Mouse (Mus musculus) hindbrain, embryonic 14.5 days (tissue): ENCODE data around the gene Tmem234. TPM values are rescaled to one million over a fixed set of nuclear protein-coding genes. Genes with fewer than 3 reads are reported as not detected.

Experiments
- ATAC-seq: fragments of 200-750 bp; cut with Nextera tagmentation; 2 replicates; pipeline ENCODE4 v1.8.0; 2017; ENCODE audit warnings: moderate number of reproducible peaks, mild to moderate bottlenecking, moderate TSS enrichment, moderate library complexity; ENCODE audit not compliant: low FRiP score
- DNase-seq: peaks from one replicate; pipeline ENCODE4 v3.0.0-alpha.2; 2015; ENCODE audit warnings: low spot score
- H3K27ac ChIP-seq: fragments of 300-500 bp; sonication (generic); 2 replicates; pipeline ENCODE4 v1.5.1; 2014; ENCODE audit warnings: mild to moderate bottlenecking, moderate library complexity
- H3K27me3 ChIP-seq: fragments of 300-500 bp; sonication (generic); 2 replicates; pipeline ENCODE4 v1.6.1; 2014; ENCODE audit warnings: mild to moderate bottlenecking, low read length, mixed read lengths; ENCODE audit not compliant: control insufficient read depth, insufficient read depth
- H3K36me3 ChIP-seq: fragments of 300-500 bp; sonication (generic); replicated peaks from 2 replicates; pipeline ENCODE4 v1.6.1; 2014; ENCODE audit not compliant: control insufficient read depth, insufficient read depth
- H3K4me1 ChIP-seq: fragments of 300-500 bp; sonication (generic); replicated peaks from 2 replicates; pipeline ENCODE4 v1.6.1; 2014; ENCODE audit warnings: antibody characterized with exemption, low read length, mixed read lengths; ENCODE audit not compliant: control insufficient read depth, insufficient read depth
- H3K4me2 ChIP-seq: fragments of 300-500 bp; sonication (generic); replicated peaks from 2 replicates; pipeline ENCODE4 v1.6.1; 2014; ENCODE audit warnings: mild to moderate bottlenecking, moderate library complexity
- H3K4me3 ChIP-seq: fragments of 300-500 bp; sonication (generic); replicated peaks from 2 replicates; pipeline ENCODE4 v1.5.1; 2014; ENCODE audit warnings: mild to moderate bottlenecking, low read length
- H3K9ac ChIP-seq: fragments of 300-500 bp; sonication (generic); 2 replicates; pipeline ENCODE4 v1.6.1; 2014
- H3K9me3 ChIP-seq: fragments of 300-500 bp; sonication (generic); 2 replicates; pipeline ENCODE4 v1.6.1; 2016; ENCODE audit warnings: low read length; ENCODE audit not compliant: control insufficient read depth
- WGBS: fragments of 180-500 bp; shearing (Covaris S2); extraction: QIAGEN DNeasy Blood & Tissue Kit; methylation state at CpG from one replicate; pipeline ENCODE4 v1.1.7; 2014; 5-methylcytosine and 5-hydroxymethylcytosine counted together
- polyA plus RNA-seq: library from polyadenylated mRNA; unstranded; fragments of >200 nt; fragmentation: Nextera tagmentation; extraction: Ambion mirVana; gene quantifications from 2 replicates; pipeline ENCODE4 v1.2.1, GENCODE M21; 2014

The Tmem234 gene
- polyA plus RNA-seq, 1 experiment from 2014 or later: 188 TPM

- ATAC-seq: peak; percentile 93
- peak overlapping the region; percentile 66 for H3K9ac ChIP-seq
- H3K9me3 ChIP-seq: no peaks in the 10 kb centered on the region
- peak overlapping the region; percentile 82 for H3K4me2 ChIP-seq
- peak overlapping the region; percentile 94 for H3K27ac ChIP-seq
- H3K27me3 ChIP-seq: no peaks in the 10 kb centered on the region
- H3K4me3 ChIP-seq: peak overlapping the region; percentile 49
- peaks cover 32% of the 10 kb centered on the region for H3K4me1 ChIP-seq
- under 1% methylated on average over 18 of the region's 18 CpGs for WGBS
- peaks cover 36% of the 10 kb centered on the region for H3K36me3 ChIP-seq
- DNase-seq: peak; percentile 84
These were observed 24.0 kb downstream of the Tmem234 start for GRCm38 (mm10) chr4:129624281-129625028.

- WGBS: 0% methylated on average over 6 of the region's 6 CpGs
- DNase-seq: peak; percentile 65
- Histone ChIP-seq H3K27me3 (no peaks in the 10 kb centered on the region), H3K36me3 (peaks cover 42% of the 10 kb centered on the region), H3K4me3 (peak overlapping the region; percentile 49), H3K9ac (peak overlapping the region; percentile 48), H3K4me2 (peak overlapping the region; percentile 82), H3K27ac (peak overlapping the region; percentile 94), H3K4me1 (peaks cover 32% of the 10 kb centered on the region), H3K9me3 (no peaks in the 10 kb centered on the region)
- ATAC-seq: no peak
These were observed 24.5 kb downstream of the Tmem234 start for GRCm38 (mm10) chr4:129625029-129625370.

GRCm38 (mm10) chr4:129625496-129625895 is 25.0 kb downstream of the Tmem234 start:
- H3K27me3 ChIP-seq: no peaks in the 10 kb centered on the region
- H3K9ac ChIP-seq: peak overlapping the region; percentile 48
- 46% methylated on average over 4 of the region's 4 CpGs for WGBS
- H3K36me3 ChIP-seq: peaks cover 47% of the 10 kb centered on the region
- H3K4me3 ChIP-seq: no peak overlapping the region; the same call in 1 of the 2 replicates
- peak overlapping the region; percentile 82 for H3K4me2 ChIP-seq
- H3K9me3 ChIP-seq: no peaks in the 10 kb centered on the region
- no peak for ATAC-seq
- H3K27ac ChIP-seq: peak overlapping the region; percentile 94
- no peak for DNase-seq
- H3K4me1 ChIP-seq: peaks cover 32% of the 10 kb centered on the region

- Histone ChIP-seq H3K9ac (no peak overlapping the region), H3K9me3 (no peaks in the 10 kb centered on the region), H3K27ac (no peak overlapping the region), H3K36me3 (peaks cover 52% of the 10 kb centered on the region), H3K27me3 (no peaks in the 10 kb centered on the region), H3K4me3 (no peak overlapping the region), H3K4me1 (peaks cover 32% of the 10 kb centered on the region), H3K4me2 (no peak overlapping the region)
- WGBS: 73% methylated on average over 6 of the region's 6 CpGs
- no peak for ATAC-seq
- DNase-seq: no peak
These were observed 25.6 kb downstream of the Tmem234 start for GRCm38 (mm10) chr4:129626035-129626434.

- DNase-seq (no peak), ATAC-seq (no peak)
- Histone ChIP-seq H3K36me3 (peaks cover 100% of the 10 kb centered on the region), H3K9me3 (no peaks in the 10 kb centered on the region), H3K4me3 (no peak overlapping the region), H3K4me2 (no peak overlapping the region), H3K9ac (no peak overlapping the region), H3K27me3 (no peaks in the 10 kb centered on the region), H3K27ac (no peak overlapping the region), H3K4me1 (no peaks in the 10 kb centered on the region)
- 66% methylated on average over 4 of the region's 4 CpGs for WGBS
These were observed 30.5 kb downstream of the Tmem234 start for GRCm38 (mm10) chr4:129630944-129631343.

- DNase-seq (no peak), ATAC-seq (no peak)
- no peak overlapping the region for H3K9ac ChIP-seq
- H3K36me3 ChIP-seq: peaks cover 100% of the 10 kb centered on the region
- H3K9me3 ChIP-seq: no peaks in the 10 kb centered on the region
- H3K4me2 ChIP-seq: no peak overlapping the region
- H3K27ac ChIP-seq: no peak overlapping the region
- no peaks in the 10 kb centered on the region for H3K4me1 ChIP-seq
- WGBS: 94% methylated on average over 12 of the region's 12 CpGs
- no peak overlapping the region for H3K4me3 ChIP-seq
- H3K27me3 ChIP-seq: no peaks in the 10 kb centered on the region
These were observed 31.4 kb downstream of the Tmem234 start for GRCm38 (mm10) chr4:129631867-129632266.

- Histone ChIP-seq H3K27ac (no peak overlapping the region), H3K4me1 (peaks cover 9% of the 10 kb centered on the region; the same call in 1 of the 2 replicates), H3K9me3 (no peaks in the 10 kb centered on the region), H3K4me2 (no peak overlapping the region), H3K27me3 (no peaks in the 10 kb centered on the region), H3K36me3 (peaks cover 98% of the 10 kb centered on the region), H3K9ac (no peak overlapping the region), H3K4me3 (no peak overlapping the region)
- no peak for DNase-seq
- 96% methylated on average over 6 of the region's 6 CpGs for WGBS
- ATAC-seq: no peak
These were observed 33.4 kb downstream of the Tmem234 start for GRCm38 (mm10) chr4:129633852-129634251.

GRCm38 (mm10) chr4:129639221-129639620 is 38.8 kb downstream of the Tmem234 start:
- 85% methylated on average over 15 of the region's 15 CpGs for WGBS
- Histone ChIP-seq H3K9me3 (no peaks in the 10 kb centered on the region), H3K4me1 (peaks cover 20% of the 10 kb centered on the region), H3K4me2 (peak overlapping the region; percentile 95), H3K9ac (peak overlapping the region; percentile 82), H3K4me3 (peak overlapping the region; percentile 46), H3K27me3 (no peaks in the 10 kb centered on the region), H3K36me3 (peaks cover 49% of the 10 kb centered on the region), H3K27ac (no peak overlapping the region)
- DNase-seq: no peak
- ATAC-seq: no peak

GRCm38 (mm10) chr4:129640101-129640637 is 39.7 kb downstream of the Tmem234 start:
- Histone ChIP-seq H3K9ac (peak overlapping the region; percentile 82), H3K4me2 (peak overlapping the region; percentile 95), H3K9me3 (no peaks in the 10 kb centered on the region), H3K27ac (peak overlapping the region; percentile 92), H3K27me3 (no peaks in the 10 kb centered on the region), H3K4me3 (peak overlapping the region; percentile 46), H3K4me1 (peaks cover 20% of the 10 kb centered on the region), H3K36me3 (peaks cover 49% of the 10 kb centered on the region)
- no peak for DNase-seq
- 1% methylated on average over 17 of the region's 17 CpGs for WGBS
- no peak for ATAC-seq
